Mouse (Mus musculus) embryonic facial prominence, embryonic 12.5 days (tissue): ENCODE data around the gene Sox2. TPM values are rescaled to one million over a fixed set of nuclear protein-coding genes. Genes with fewer than 3 reads are reported as not detected.

Experiments used
- ATAC-seq: fragments of 200-750 bp; cut with Nextera tagmentation; 2 replicates; pipeline ENCODE4 v1.8.0; 2017; ENCODE audit not compliant: insufficient number of reproducible peaks, insufficient read depth, low FRiP score, low TSS enrichment
- H3K27ac ChIP-seq: fragments of 300-500 bp; sonication (generic); 2 replicates; pipeline ENCODE4 v1.5.1; 2016; ENCODE audit warnings: mild to moderate bottlenecking
- H3K27me3 ChIP-seq: fragments of 300-500 bp; sonication (generic); 2 replicates; pipeline ENCODE4 v1.6.1; 2016; ENCODE audit warnings: mild to moderate bottlenecking, moderate library complexity
- H3K36me3 ChIP-seq: fragments of 300-500 bp; sonication (generic); 2 replicates; pipeline ENCODE4 v1.6.1; 2016; ENCODE audit warnings: mild to moderate bottlenecking
- H3K4me1 ChIP-seq: fragments of 300-500 bp; sonication (generic); 2 replicates; pipeline ENCODE4 v1.6.1; 2016
- H3K4me2 ChIP-seq: fragments of 300-500 bp; sonication (generic); replicated peaks from 2 replicates; pipeline ENCODE4 v1.6.1; 2016; ENCODE audit warnings: mild to moderate bottlenecking, moderate library complexity
- H3K4me3 ChIP-seq: fragments of 300-500 bp; sonication (generic); 2 replicates; pipeline ENCODE4 v1.5.1; 2016; ENCODE audit warnings: mild to moderate bottlenecking
- H3K9ac ChIP-seq: fragments of 300-500 bp; sonication (generic); 2 replicates; pipeline ENCODE4 v1.6.1; 2016; ENCODE audit warnings: mild to moderate bottlenecking, moderate library complexity
- H3K9me3 ChIP-seq: fragments of 300-500 bp; sonication (generic); 2 replicates; pipeline ENCODE4 v1.6.1; 2016; ENCODE audit warnings: mild to moderate bottlenecking, moderate library complexity
- WGBS: fragments of 180-500 bp; shearing (Covaris S2); methylation state at CpG from one replicate; pipeline ENCODE4 v1.1.7; 2016; 5-methylcytosine and 5-hydroxymethylcytosine counted together
- polyA plus RNA-seq: library from polyadenylated mRNA; unstranded; fragments of >200 nt; fragmentation: Nextera tagmentation; extraction: Ambion mirVana; gene quantifications from 2 replicates; pipeline ENCODE4 v1.2.1, GENCODE M21; 2016

The Sox2 gene
- polyA plus RNA-seq, 1 experiment from 2014 or later, result 11.4 TPM

DNA sequence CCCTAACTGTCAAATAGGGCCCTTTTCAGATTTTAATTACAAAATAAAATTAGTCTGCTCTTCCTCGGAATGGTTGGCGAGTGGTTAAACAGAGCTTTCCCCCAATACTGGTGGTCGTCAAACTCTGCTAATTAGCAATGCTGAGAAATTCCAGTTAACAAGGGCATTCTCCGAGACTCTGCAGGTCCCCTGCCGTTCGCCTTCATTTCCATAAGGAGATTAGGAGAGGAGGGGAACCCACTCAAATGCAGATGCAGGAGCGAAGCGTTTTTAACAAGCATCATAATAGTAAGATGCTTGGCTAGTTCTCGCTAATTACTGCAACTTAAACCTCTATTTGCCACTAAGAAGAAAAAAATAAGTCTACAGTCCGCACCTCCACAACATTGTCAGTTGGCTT lies 4.0 kb upstream of the Sox2 start:
- H3K27me3 ChIP-seq, result peaks cover 86% of the 10 kb centered on the region
- peaks cover 20% of the 10 kb centered on the region for H3K4me1 ChIP-seq
- no peak overlapping the region for H3K9ac ChIP-seq
- H3K9me3 ChIP-seq, result no peaks in the 10 kb centered on the region
- ATAC-seq, result no peak
- no peak overlapping the region for H3K4me2 ChIP-seq
- H3K36me3 ChIP-seq, result no peaks in the 10 kb centered on the region
- H3K27ac ChIP-seq, result no peak overlapping the region
- 6% methylated on average over 10 of the region's 10 CpGs for WGBS
- no peak overlapping the region for H3K4me3 ChIP-seq

DNA sequence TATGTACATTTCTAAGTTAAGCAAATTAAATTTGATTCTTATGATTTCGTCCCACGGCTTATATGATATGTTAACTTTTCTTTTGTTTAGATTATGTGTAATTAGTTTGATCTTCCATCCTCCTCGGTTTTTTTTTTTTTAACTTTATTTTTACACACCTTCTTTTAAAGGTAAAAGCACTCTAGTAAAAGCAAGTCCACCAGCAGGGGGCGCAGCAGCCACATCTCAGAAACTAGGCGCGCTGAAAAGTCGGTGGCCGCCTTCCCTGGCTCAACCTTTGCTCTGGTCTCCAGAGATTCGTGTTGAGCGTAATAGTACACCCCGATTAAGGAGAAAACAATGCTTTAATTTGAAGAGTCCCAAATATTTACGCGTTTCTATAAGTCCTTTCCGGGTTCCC lies 2.5 kb upstream of the Sox2 start:
- Histone ChIP-seq H3K9ac (no peak overlapping the region), H3K36me3 (no peaks in the 10 kb centered on the region), H3K27me3 (peaks cover 72% of the 10 kb centered on the region), H3K27ac (no peak overlapping the region), H3K4me2 (peak overlapping the region; percentile 17), H3K4me3 (no peak overlapping the region), H3K9me3 (no peaks in the 10 kb centered on the region), H3K4me1 (peaks cover 14% of the 10 kb centered on the region)
- WGBS, result under 1% methylated on average over 14 of the region's 14 CpGs
- no peak for ATAC-seq

DNA sequence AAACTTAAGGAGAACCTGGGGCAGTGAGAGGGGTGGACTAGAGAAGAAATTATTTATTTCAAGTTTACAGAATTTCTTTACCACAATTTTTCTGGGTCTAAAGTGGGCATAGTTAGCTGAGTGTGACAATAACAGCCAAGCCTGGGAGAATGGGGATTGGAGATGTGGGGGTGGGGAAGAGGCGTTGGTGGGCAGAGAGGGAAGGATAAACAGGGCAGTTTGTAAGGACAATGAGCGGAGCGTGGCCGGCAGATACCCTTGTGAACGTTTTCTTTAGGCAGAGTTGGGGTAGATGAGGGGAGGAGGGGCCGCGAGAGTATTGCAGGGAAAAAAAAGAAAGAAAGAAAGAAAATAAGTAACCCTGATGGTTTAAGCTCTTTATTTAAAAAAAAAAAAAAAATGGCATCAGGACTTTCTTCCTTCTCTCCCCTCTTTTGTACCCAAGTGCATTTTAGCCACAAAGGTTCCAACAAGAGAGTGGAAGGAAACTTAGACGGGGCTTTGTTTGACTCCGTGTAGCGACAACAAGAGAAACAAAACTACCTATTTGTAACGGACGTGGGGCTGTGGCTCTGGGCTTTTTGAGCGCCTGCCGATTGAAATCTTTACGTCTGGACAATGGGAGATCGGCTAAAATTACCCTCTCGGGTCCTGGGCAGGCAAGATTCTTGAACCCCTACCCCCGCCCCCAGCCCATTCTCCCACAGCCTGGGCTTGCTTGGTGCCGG lies 1.9 kb upstream of the Sox2 start:
- Histone ChIP-seq H3K9me3 (no peaks in the 10 kb centered on the region), H3K4me3 (peak overlapping the region; percentile 45), H3K36me3 (no peaks in the 10 kb centered on the region), H3K27ac (no peak overlapping the region), H3K4me1 (peaks cover 14% of the 10 kb centered on the region), H3K4me2 (peak overlapping the region; percentile 67), H3K9ac (no peak overlapping the region), H3K27me3 (peaks cover 67% of the 10 kb centered on the region)
- no peak for ATAC-seq
- under 1% methylated on average over 19 of the region's 19 CpGs for WGBS

GRCm38 (mm10) chr3:34648833-34649719 lies 1.1 kb upstream of the Sox2 start:
- H3K4me2 ChIP-seq, result peak overlapping the region; percentile 67
- WGBS, result under 1% methylated on average over 50 of the region's 50 CpGs
- peak overlapping the region; percentile 1; the same call in 1 of the 2 replicates for H3K9ac ChIP-seq
- H3K27ac ChIP-seq, result 0 out of 2 replicates have a peak overlapping the region, but pooled peaks have one; percentile 17
- peaks cover 63% of the 10 kb centered on the region for H3K27me3 ChIP-seq
- H3K9me3 ChIP-seq, result no peaks in the 10 kb centered on the region
- peak; percentile 64 for ATAC-seq
- peaks cover 14% of the 10 kb centered on the region for H3K4me1 ChIP-seq
- H3K4me3 ChIP-seq, result peak overlapping the region; percentile 45
- H3K36me3 ChIP-seq, result no peaks in the 10 kb centered on the region

- Histone ChIP-seq H3K27me3 (peaks cover 62% of the 10 kb centered on the region), H3K4me2 (peak overlapping the region; percentile 67), H3K4me3 (peak overlapping the region; percentile 45), H3K36me3 (no peaks in the 10 kb centered on the region), H3K9me3 (no peaks in the 10 kb centered on the region), H3K27ac (peak overlapping the region; percentile 86), H3K9ac (peak overlapping the region; percentile 74), H3K4me1 (peaks cover 14% of the 10 kb centered on the region)
- under 1% methylated on average over 67 of the region's 67 CpGs for WGBS
- no peak for ATAC-seq
Observed at GRCm38 (mm10) chr3:34650621-34651361, 586 bp downstream of the Sox2 start.

DNA sequence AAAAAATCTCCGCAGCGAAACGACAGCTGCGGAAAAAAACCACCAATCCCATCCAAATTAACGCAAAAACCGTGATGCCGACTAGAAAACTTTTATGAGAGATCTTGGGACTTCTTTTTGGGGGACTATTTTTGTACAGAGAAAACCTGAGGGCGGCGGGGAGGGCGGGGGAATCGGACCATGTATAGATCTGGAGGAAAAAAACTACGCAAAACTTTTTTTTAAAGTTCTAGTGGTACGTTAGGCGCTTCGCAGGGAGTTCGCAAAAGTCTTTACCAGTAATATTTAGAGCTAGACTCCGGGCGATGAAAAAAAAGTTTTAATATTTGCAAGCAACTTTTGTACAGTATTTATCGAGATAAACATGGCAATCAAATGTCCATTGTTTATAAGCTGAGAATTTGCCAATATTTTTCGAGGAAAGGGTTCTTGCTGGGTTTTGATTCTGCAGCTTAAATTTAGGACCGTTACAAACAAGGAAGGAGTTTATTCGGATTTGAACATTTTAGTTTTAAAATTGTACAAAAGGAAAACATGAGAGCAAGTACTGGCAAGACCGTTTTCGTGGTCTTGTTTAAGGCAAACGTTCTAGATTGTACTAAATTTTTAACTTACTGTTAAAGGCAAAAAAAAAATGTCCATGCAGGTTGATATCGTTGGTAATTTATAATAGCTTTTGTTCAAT lies 1.4 kb downstream of the Sox2 start:
- ATAC-seq, result no peak
- Histone ChIP-seq H3K4me2 (0 out of 2 replicates have a peak overlapping the region, but pooled peaks have one; percentile 67), H3K9ac (peak overlapping the region; percentile 74)

GRCm38 (mm10) chr3:34652616-34653015 lies 2.4 kb downstream of the Sox2 start:
- WGBS, result 1% methylated on average over 14 of the region's 14 CpGs
- Histone ChIP-seq H3K9me3 (no peaks in the 10 kb centered on the region), H3K36me3 (no peaks in the 10 kb centered on the region), H3K27me3 (peaks cover 65% of the 10 kb centered on the region), H3K4me1 (peaks cover 14% of the 10 kb centered on the region), H3K4me2 (peak overlapping the region; percentile 13; the same call in 1 of the 2 replicates), H3K27ac (0 out of 2 replicates have a peak overlapping the region, but pooled peaks have one; percentile 50), H3K4me3 (peak overlapping the region; percentile 31), H3K9ac (no peak overlapping the region; the same call in none of the 2 replicates)
- ATAC-seq, result no peak

More for the DNA sequence above, 1.4 kb downstream of the Sox2 start:
- Histone ChIP-seq H3K9me3 (no peaks in the 10 kb centered on the region), H3K4me3 (peak overlapping the region; percentile 45), H3K27me3 (peaks cover 61% of the 10 kb centered on the region), H3K27ac (peak overlapping the region; percentile 86), H3K4me1 (peaks cover 14% of the 10 kb centered on the region), H3K36me3 (no peaks in the 10 kb centered on the region)
- 2% methylated on average over 26 of the region's 26 CpGs for WGBS

DNA sequence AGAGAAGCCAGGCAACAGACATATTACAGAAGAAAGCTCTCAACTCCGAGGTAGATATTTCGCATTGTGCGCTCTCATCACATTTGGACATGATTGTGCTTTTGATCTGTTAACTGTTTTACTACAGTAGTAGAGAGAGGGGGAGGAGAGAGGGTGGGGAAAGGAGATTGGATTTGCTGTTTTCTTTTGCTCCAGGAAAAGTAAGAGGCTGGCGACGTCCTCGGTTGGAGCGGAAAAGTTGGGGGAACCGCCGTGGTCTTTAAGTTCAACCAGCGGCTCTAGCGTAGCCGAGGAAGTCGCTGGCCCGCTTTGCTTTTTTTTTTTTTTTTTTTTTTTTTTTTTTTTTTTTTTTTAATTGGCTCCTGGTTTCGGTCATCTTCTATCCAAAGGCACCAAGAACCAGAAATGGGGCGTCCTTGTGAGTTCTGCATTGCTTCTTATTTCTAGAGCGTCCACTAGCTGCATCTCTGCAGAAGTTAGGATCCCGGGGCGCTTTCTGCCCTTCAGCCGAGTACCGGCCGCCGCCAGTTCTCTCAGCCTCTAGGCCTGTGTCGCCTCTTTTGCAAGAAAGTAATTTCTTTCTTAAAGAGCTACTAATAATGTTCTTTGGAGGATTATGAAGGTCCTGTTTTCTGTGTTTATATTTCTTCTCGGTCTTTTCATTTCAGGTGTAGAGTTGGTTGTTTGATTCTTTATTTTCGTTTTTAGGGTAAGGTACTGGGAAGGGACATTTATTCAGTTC lies 3.2 kb downstream of the Sox2 start:
- Histone ChIP-seq H3K4me2 (peak overlapping the region; percentile 13; the same call in 1 of the 2 replicates), H3K27me3 (peaks cover 67% of the 10 kb centered on the region), H3K9me3 (no peaks in the 10 kb centered on the region), H3K27ac (0 out of 2 replicates have a peak overlapping the region, but pooled peaks have one; percentile 60), H3K4me1 (peaks cover 14% of the 10 kb centered on the region), H3K9ac (no peak overlapping the region; the same call in 1 of the 2 replicates), H3K36me3 (no peaks in the 10 kb centered on the region), H3K4me3 (peak overlapping the region; percentile 31)
- ATAC-seq, result no peak
- WGBS, result under 1% methylated on average over 26 of the region's 26 CpGs

- Histone ChIP-seq H3K4me1 (peaks cover 12% of the 10 kb centered on the region), H3K9ac (no peak overlapping the region; the same call in 1 of the 2 replicates), H3K27ac (no peak overlapping the region), H3K4me3 (peak overlapping the region; percentile 31), H3K9me3 (no peaks in the 10 kb centered on the region), H3K27me3 (peaks cover 68% of the 10 kb centered on the region), H3K4me2 (peak overlapping the region; percentile 31), H3K36me3 (no peaks in the 10 kb centered on the region)
- no peak for ATAC-seq
- 4% methylated on average over 9 of the region's 9 CpGs for WGBS
Observed at GRCm38 (mm10) chr3:34653977-34654500, 3.8 kb downstream of the Sox2 start.

DNA sequence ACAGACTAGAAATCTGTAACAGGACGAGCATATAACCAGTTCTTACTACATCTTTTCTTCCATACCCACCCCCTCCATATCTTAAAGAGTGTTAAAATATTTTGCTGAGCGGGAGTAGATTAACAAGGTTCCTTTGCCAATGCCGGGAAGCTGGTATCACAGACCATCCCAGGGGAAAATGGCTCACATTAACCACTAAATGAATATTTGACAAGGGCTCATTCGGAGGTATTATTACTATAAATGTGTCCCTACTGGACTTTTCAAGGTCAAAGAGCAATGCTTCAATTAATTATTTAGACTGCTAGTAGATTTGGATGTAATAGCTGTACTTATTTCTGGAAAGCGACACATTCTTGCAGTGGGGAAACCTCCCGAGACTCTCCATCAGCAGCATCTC lies 4.6 kb downstream of the Sox2 start:
- Histone ChIP-seq H3K27ac (no peak overlapping the region), H3K9ac (no peak overlapping the region), H3K36me3 (no peaks in the 10 kb centered on the region), H3K4me1 (peaks cover 6% of the 10 kb centered on the region; the same call in 1 of the 2 replicates), H3K27me3 (peaks cover 65% of the 10 kb centered on the region), H3K9me3 (no peaks in the 10 kb centered on the region), H3K4me3 (peak overlapping the region; percentile 14), H3K4me2 (peak overlapping the region; percentile 31)
- ATAC-seq, result no peak
- 29% methylated on average over 6 of the region's 6 CpGs for WGBS
